12 mouse cellular contexts compared by ENCODE assay signal in the genomic region with DNA sequence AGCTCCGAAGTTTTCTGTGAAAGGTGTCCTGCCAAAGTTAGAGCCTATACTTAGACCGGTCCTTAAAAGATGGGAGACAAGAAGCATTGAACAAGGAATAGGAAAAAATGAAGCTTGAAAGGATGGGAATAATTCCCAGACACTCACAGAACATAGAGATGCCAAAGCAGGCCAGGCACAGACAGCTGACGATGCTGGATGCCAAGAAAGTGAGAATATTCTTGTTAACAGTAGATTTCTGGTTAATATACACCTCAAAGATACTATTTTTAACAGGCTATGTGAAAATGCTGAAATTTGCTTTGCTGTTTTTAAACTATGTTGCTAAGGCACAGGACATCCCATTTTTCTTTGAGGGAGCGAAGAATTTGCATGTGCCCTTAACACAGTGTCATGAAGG.
DNase-seq lines count a peak whose midpoint lies in the region; TF ChIP-seq lines count a peak whose summit lies in the region.
"Had no signal": no experiment of that assay in that cellular context is flagged by ENCODE, and none has a peak within 500 bp of the region (broad histone marks: within the 10 kb centered on the region; RNA-seq: fewer than 3 reads in every experiment).

No protein-coding gene starts in this region.

- intact Hi-C loops in gastrocnemius, postnatal 14 days (cut with DNase I; ENCODE audit: low total_unique reads), result no loop called here

- TF ChIP-seq POLR2A in brain, embryonic 14.5 days (IDR thresholded peaks at IDR 0.05; ENCODE audit: borderline replicate concordance, extremely low read depth, insufficient read depth, insufficient read length, poor library complexity, severe bottlenecking), result no peak

- no peak for TF ChIP-seq CTCF in brain, embryonic 14.5 days (IDR thresholded peaks at IDR 0.05; ENCODE audit: borderline replicate concordance, extremely low read depth, insufficient read depth, insufficient read length)

- peak; percentile 1 for DNase-seq in kidney, adult 11 months
- no peak for DNase-seq in kidney, adult 18-20 months
- peak; percentile 4 for DNase-seq in layer of hippocampus, adult 9-11 months
- DNase-seq in layer of hippocampus, adult 9-10 months (ENCODE audit: low spot score), result no peak
- DNase-seq in brain, embryonic 14.5 days (ENCODE audit: low read depth), result peak; percentile 31
- DNase-seq in gastrocnemius, postnatal 14 days, result no peak
- DNase-seq: adrenal gland, adult 2 months; adrenal gland, postnatal 25 days; cerebellum, adult 11-12 months; cerebellum, adult 9-10 months; cerebellum, postnatal 25 days; gastrocnemius, postnatal 25 days had no signal

Comparison
In these comparisons a context has a peak if more than half of its experiments do, and no peak if none do; other contexts are left out.
1. DNase-seq: peak in kidney, adult 11 months (single experiment), layer of hippocampus, adult 9-11 months (single experiment) and brain, embryonic 14.5 days (single experiment); none in kidney, adult 18-20 months (single experiment), layer of hippocampus, adult 9-10 months (single experiment) and gastrocnemius, postnatal 14 days (single experiment).